Mouse (Mus musculus): ENCODE results near the gene Zfp69.

The Zfp69 gene

DNA sequence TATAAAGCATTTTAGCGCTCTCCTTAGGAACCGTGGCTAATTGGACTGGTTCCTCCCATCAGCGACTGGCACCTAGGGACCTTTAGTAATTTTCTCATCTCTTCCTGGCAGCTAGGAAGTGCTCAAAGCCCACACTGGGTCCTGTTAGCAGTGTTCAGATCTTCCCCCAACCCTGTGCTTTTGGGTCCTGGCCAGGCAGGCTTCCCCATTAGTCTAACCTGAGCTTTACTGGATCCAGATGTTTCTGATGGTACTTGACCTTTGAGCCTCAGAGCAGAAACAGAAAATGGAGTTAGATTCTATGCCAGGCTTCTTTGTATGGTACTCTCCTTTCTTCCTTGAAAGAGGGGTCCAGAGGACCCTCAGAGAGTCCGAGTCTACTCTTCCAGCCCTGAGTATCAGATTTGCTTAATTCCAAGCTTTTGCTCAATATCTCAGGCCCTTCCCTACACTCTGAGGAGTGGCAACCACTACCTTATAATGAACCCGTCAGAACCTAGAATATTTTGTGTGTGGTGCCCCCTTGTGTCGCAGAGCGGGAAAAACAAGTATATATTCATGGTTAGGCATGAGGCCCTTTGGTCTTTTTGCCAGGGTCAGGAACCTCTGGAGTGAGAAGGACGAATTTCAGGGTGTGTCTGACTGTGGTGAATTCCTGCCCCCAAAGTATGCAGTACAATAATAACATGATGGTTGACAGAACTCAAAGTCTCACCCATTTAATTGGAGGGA is 64.0 kb downstream of the Zfp69 start:
- intact Hi-C loops (cut with DNase I), result loop anchor here (5.0 to 10.0 kb wide), 4 partner anchors 35 to 303 kb away; partner anchors contain the start of genes Gm8439 and Rims3

DNA sequence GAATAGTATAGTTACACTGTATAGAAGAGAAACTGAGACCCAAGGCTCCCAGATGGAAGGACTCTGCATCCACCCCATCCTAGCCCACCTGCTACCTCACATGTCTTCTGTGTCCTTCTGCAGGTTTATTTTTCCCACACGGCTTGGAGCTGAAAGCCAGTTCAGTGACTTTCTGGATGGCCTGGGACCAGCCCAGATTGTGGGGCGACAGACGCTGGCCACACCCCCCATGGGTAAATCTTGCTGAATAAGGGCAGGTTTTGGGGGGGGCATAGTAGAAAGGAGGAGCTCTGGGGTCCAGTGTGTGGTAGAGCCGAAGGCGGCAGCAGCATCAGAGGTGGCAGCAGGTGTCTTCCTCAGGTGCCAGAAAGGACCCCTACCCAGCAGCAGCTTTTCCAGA is 64.7 kb downstream of the Zfp69 start:
- intact Hi-C loops (cut with DNase I), result loop anchor here (5.0 to 10.0 kb wide), 4 partner anchors 35 to 302 kb away; partner anchors contain the start of genes Gm8439 and Rims3

DNA sequence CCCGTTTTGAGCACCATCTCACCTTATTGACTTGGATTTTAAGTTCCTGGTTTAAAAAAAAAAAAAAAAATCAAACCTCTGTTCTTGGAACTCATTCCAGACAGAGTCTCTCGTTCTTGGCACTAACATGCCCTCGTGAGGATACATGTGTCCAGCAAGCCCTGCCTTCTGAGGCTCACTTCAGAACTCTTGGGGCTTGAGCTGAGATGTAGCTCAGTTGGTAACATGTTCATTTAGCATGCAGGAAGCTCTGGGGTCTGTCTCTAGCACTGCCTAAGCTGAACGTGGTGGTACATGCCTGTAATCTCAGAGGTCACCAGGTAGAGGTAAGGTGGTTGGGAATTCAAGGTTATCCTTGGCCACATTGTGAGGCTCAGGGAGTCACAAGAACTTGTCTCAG is 65.4 kb downstream of the Zfp69 start:
- intact Hi-C loops (cut with DNase I), result loop anchor here (5.0 to 10.0 kb wide), 4 partner anchors 34 to 301 kb away; partner anchors contain the start of genes Gm8439 and Rims3

DNA sequence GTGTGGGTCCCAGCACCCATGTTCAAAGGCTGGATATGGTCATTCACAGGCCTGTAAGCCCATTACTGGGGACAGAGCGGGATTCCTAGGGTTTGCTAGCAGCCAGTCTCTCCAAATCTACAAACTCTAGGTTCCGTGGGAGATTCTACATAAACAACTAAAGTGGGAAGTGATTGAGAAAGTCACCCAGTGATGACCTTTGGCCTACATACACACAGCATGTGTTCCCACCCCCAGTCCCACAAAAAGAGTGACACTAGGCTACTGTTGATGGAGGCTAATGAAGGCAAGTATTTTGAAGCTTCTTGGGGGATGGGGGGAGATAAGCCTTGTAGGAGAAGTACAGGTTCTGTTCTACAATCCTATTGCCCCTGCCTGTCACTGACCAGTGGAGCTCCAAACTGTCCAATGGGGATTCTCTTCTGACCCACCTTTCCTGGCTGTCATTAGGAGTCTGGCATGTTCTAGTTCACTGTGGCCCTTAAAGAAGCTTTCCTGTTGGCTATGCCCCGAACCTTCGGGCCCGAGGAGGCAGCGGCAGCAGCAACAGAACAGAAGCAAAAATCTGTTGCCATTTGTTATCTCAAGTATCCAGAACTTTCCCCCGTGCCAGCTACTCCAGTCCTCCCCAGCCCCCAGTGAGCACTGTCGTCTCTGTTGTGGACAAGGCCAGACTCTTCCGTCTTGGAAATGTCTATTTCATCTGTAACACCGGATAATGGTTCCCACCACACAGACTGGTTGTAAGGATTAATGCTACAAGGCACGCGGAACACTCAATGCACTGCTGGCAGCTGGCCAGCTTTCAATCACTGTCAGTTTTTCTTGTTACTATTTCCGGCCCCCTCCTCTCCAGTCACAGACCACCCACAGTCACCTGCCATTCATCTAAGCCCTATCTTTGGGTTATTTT is 66.0 kb downstream of the Zfp69 start:
- intact Hi-C loops (cut with DNase I), result loop anchor here (5.0 to 10.0 kb wide), 4 partner anchors 33 to 301 kb away; partner anchors contain the start of genes Gm8439 and Rims3

DNA sequence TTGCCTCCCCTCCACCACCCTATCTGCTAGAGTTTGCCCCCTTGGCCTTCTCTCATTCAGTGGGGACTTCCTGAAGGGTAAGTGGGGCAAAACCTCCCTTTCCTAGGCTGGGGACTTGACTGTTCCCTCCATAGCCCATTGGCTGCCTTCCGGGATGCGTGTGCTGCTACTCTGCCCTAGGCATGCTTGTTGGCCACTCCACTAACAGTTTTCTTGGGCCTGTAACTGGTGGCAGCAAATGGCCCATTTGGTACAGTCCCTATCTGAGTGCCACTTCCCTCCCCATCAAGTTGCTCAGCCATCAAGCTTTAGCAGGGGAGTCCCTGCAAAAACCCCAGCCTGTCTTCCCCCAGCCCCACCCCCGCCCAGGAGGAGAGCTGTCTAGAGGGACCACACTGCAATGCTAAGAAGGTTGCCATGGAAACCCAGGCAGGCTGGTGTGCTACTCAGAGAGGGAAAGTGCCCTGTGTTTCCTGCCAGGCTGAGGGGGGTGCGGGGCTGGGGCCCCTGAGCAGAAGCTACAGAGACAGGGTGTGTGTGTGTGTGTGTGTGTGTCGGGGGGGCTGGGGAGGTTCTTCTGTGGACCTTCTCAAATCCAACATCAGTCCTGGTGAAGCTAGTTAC is 69.4 kb downstream of the Zfp69 start:
- intact Hi-C loops (cut with DNase I), result loop anchor here (10.0 kb wide), 2 partner anchors 117 to 297 kb away; partner anchors contain the start of gene Gm8439

DNA sequence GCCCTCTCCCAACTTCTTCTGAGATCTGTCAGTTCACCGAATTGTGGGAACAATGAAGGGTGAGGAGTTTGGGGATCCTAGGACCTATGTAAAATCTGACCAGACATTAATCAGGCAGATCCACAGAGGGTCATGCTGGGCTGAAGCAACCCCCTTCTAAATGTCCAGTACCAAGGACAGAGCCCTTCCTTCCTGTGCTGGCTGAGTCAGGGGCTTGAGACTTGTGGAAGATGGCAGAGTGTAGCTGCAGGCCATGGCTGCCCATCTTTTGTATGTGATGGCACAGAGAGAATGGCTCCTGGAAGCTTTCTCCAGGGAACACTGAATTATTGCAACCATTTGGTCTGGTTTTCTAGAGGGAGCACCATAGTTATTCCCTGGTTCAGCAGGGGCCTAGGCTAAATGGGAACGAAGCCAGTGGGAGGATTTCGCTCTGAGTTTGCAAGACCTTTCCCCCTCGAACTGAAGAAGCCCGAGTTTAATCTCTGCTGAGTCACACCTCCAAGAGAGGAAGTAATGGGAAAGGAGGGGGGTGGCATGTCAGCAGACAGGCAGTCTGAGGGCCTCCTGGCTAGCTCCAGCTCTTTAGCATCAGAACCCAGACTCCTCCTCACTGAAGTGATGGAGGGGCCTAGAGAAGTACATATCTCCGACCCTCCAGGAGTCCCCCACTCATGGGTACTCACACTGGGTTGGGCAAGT is 70.6 kb downstream of the Zfp69 start:
- intact Hi-C loops (cut with DNase I), result loop anchor here (10.0 kb wide), 2 partner anchors 116 to 296 kb away; partner anchors contain the start of gene Gm8439

Small RNA genes within 50 kb of the gene (microRNA-seq; reads per million reads assigned to microRNA genes)
- gene Mir7015, result 0 to 0.86 reads per million in 2 experiments

Data from adrenal gland (tissue).